Mouse (Mus musculus): ENCODE results near the gene Nuf2.

Gene Nuf2

DNA sequence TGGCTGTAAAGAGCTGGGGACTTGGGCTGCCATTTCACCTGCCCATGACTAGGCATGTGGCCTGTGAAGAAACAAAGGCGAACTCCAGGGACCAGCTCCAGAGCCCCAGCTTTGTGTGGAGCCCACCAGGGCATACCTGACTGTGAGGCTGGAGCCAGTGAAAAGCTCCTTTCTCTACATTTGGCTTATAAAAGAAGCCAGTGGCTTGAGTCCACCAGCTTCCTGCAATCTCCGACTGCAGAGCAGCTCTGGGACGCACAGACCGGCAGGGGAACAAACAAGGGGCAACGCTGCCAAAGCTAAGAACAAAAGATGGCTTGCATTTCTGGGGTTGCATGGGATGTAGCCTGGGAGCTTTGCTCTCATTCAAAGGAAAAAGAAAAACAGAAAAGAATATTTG is 63.5 kb downstream of the Nuf2 start:
- DNase-seq (ENCODE audit: low spot score): no peak

DNA sequence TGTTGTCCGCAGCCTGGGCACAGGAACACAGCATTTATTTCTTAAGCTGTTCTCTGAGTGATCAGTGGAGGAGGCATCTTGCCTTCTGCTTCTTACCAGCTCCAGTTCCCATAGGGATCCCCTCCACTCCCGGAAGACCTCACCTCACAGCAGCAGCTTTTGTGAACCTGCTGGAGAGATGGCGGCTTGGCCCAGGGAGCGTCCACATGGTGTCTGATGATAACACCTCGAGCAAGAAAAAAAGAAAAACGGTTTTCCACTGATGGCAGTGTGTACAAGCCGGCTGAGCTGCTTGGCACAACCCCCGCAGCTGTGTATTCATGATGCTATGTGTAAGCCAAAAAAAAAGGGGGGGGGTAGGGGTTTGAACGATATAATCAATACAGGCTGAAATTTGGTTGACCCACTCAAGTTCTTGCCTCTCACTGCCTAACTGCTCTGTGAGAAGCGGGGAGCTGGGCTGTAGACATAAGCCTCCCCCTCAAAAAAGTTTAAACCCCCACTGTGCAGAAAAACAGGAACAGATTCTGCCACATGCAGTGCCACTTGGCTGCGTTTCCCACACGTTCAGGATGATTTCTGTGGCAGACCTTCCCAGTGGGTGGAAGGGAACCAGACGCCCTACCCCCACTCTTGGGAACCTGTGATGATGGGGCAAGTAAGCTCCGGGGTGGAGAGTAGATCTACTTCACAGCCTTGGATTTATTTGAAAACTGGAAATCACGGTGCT is 68.7 kb downstream of the Nuf2 start:
- DNase-seq (ENCODE audit: low spot score): no peak

DNA sequence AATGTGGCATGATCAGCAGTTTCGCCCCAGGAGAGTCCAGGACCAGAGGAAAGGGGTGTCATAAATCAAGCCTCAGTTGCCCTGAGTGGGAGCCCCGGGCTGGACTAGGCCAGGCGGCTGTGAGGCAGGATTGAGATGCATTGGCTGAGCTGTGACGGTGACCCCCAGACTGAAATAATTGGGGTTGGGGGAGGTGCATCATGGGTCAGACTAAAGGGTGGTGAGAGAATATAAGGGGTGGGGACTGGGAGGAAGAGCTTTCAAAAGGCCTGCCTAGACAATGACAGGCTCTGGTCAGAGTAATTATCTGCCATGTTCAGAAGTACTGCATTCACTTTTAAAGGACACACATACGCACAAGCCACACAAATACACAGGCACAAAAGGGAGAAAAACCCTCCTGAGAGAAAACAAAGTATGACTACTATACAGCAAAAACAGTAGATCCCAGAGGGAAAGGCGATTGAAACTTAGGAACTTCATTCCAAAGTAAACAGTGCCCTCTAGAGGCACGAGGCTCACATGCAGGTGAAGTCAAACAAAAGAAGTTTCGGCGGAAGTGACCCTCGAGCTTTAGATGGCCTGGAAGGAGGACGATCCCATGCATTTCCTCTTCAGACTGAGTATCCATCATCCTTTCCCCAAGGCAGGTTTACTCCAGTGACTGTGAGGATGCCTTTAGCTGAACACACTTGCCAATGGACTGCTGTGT is 72.0 kb downstream of the Nuf2 start:
- DNase-seq (ENCODE audit: low spot score): peak; percentile 94

Data from embryo, embryonic 10.5 days (tissue).